Mouse (Mus musculus) kidney, adult 8-10 months (tissue): Measurements from ENCODE around the gene Efcab2.

Source experiments
- DNase-seq, 2 experiments: peaks; one replicate each; pipeline ENCODE4 v3.0.0; 2022

The Efcab2 gene

DNA sequence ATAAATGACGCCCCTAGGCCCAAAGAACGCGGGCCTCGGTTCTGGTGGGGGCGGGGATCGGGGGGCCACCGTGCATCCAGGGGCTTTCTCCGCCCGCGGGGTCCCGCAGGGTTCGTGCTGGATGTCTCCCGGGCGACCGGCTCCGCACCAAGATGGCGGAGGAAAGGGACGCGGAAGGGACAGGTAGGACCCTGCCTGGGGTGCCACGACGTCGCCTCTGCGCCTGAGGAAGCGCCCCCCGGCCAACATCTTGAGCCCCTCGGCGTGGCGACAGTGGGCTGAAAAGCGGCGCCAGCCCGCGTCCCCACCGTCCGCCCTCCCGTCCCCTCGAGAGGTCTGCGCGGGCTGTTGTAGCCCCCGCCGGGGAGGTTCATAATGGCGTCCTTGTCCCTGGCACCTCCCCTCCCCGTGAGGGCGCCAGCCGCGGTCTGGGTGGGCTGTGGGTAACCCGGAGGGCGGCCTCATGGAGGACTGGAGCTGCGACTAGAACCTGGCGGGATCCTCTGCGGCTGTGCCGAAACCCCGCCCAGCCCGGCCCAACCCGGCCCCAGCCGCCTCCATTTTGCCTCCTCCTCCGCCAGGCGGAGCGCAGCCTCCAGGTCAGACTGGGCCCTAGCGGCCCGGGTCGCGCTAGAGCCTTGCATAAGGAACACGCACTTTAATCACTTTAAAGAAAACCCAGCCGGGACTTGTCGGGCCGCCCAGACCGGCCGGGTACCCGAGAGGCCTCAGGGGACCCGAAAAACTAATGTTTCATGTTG, at the start of gene Efcab2:
Efcab2 (plus strand) TSS at position 135 of the 761 bp plus-strand sequence.
- DNase-seq: peak; percentile 89 to 90

DNA sequence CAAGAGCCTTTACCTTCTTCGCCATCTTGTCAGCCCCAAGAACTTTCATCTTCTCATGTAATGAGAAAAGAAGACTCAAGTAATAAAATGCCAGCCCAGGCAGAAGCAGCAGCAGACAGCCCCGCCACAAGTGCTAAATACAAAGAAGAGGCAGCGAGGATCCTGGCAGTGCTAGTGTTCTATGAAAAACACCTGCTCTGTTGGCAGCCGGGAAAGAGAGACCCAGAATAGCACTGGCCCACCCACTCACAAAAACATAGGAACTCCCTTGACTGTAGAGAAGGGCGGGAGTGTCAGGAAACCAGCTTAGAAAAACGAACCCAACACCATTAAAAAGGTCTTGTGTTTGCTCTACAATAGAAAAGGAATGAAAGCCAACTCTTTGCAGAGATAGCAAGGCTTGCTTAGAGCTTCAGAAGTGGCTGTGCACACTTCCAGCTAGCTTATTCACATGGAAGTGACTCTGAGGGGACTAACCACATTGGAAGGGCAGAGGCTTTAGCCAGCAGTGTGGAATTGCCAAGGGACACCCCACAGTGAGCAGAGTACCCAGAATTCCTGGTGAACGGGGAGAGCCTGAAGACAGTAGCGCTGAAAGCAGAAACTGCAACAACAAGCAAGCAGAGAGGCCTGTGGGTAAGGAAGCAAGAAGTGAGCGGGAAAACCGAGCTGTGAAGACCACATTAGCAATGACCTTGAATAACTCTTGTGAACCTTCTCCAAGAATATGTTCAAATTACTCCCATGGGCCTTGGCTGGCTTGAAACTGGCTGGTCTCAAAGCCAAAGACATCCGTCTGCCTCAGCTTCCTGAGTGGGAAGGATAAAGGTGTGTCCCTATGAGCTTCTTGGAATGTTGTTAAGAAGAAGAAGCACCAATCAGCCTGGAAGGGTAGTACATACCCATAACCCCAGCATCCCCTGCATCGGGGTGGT, 47.8 kb upstream of the Efcab2 start:
- no peak for DNase-seq

DNA sequence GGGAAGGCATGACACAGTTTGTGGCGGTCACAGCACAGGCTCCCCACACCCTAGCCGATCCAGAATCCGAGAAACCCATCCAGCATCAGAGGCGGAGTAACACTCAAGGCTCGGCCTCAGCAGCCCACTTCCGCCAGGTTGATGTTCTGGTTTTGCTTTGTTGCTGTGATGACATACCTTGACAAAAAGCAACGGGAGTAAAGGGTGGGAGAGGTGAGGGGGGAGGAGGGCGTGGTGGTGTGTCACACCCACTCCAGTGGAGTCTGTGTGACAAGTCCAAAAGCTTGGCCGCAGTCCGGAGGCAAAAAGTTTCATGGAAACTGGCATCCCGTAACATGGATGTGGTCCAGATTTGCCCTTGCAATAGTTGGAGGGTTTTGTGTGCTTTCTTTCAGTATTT, 45.6 kb upstream of the Efcab2 start:
- no peak for DNase-seq

DNA sequence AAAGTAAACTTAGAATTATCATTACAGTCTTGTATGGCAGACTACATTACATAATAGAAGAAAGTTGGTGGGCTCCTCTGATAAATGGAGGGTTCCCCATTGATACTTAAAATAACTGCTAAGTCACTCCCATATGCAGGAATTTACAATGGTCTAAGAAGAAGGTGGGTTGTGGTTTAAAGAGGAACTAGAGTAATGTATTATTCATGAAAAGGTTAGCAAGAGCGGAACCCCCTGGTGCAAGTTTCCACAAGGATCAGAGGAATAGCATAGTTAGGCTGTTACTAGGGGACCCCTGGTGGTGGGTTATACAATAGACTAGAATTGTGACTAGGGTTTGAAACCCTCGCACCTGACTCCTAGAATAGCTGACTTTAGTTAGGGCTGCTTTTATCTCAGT, 45.2 kb upstream of the Efcab2 start:
- DNase-seq: no peak

DNA sequence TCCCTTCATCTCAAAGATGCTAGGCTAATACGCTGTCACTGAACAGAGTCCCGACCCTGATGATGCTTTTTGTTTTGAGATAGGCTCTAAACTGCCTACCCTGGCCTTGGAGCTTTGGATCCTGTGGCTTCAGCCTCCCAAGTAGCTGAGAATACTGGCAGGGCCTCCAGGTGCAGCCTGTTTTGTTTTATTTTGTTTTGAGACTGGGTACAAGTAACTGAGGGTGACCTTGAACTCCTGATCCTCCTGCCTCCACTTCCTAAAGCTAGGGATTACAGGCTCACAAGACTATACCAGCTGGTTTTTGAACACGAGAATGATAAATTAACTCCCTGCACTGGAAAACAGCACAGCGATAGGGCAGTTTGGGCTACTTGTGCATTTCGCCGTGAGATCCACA, 40.7 kb upstream of the Efcab2 start:
- DNase-seq: no peak

DNA sequence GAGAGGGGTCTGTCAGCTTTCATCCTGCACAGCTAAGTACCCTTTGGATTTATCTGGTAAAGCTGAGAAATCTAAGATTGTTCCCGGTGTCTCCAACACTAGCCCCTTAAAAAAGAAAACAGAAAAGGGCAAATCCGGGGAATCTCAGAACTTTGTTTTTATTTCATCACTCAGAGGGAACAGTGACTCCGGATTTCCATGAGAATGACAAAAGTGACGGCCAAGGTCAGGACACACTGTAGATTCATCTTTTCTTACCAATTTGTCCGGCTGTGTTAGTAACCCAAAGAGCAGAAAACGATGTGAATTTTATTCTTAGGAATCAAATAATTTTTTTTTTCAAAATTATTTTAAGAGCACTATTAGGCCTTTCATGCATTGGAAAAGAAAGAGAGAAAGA, 37.8 kb upstream of the Efcab2 start:
- DNase-seq: no peak

DNA sequence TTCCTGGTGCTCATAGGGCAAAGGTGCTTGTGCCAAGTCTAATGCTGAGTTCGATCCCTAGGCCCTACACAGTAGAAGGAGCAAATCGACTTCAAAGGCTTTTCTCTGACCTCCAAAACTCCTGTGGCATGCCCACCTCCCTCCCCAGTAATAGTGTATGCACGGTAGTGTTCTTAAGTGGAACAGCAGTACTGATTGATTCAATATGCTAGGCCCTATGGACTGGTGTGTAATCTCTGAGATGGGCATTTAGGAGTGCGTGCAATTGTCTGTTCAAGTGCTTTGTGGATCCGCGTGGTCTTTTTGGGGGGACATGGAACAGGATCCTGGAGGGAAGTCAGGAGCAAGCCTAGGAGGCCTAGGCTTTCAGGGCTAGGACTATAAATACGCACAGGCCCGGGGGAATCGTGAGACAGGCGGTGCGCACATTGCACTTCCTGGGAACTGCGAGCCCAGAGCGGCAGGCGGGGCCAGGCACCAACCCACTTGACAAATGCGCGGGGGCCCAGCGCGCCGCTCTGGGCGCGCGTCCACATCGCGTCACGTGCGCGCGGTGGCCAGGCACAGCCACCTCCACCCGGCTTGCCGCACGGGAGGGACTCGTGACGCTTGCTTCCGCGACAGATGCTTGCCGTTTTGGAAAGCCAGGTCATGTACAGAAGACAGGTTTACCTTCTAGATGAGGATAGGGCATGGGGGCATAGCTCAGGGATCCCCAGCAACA, 37.2 kb upstream of the Efcab2 start:
- DNase-seq: peak; percentile 93

DNA sequence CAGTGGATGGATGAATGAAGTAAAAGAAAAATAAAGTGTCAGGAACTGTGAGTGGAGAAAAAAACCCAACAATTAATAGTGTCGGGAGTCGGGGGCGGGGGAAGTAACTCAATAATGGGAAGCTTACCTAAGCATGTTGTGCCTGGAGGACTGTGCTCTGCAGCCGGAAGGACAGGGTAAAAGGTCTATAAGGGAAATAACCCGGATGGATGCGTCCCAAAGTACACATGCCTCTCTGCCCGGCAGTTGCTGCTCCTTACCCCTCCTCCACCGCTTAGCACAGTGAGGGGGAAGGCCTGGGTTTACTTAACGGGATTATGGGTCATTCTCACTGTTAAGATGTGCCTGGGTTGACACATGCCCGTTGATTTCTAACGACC, 36.6 kb upstream of the Efcab2 start:
- peak; percentile 62 to 72 for DNase-seq

DNA sequence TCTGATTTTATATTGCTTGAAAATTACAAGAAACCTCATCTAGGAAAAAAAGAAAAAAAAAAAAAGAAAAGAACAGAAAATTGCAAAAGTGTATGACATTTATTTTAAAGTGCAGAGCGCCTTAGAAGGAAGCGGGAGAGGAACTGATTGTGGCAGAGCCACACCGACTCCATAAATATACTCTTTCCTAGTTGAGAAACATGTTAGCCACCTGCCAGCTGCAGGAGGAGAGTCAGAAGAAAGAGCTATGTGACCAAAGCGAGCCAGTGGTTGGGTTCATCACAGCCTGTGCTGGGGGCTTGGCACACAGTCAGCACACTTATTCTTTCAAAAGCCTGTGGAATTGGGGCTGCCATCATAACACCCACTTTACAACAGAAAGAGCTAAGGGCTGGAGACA, 33.2 kb upstream of the Efcab2 start:
- no peak for DNase-seq

DNA sequence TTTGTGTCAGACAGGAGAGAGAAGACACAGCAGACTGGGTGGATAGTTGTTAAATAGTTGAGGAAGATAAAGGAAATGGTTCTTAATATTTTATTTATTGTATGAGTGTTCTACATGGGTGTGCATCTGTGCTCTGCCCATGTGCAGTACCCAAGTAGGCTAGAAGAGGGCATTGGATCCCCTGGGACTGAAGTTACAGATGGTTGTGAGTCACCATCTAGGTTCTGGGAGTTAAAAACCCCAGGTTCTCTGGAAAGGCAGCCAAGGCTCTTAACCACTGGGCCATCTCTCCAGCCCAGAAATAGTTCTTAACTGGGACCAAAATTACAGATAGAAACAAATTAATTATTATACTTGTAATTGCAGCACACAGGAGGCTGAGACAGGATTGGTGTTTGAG, 30.5 kb upstream of the Efcab2 start:
- DNase-seq: no peak

DNA sequence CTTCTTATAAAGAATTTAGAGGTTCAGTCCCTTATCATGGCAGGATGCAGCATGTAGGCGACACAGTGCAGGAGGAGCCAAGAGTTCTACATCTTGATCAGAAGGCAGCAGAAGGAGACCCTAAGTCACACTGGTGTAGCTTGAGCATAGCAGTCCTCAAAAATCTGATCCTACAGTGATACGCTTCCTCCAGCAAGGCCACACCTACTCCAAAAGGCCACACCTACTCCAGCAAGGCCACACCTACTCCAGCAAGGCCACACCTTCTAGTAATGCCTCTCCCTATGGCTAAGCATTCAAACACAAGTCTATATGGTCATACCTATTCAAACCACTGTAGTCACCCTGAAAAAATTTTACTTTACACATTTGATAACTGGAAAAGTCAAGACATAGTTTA, 29.8 kb upstream of the Efcab2 start:
- DNase-seq: no peak

DNA sequence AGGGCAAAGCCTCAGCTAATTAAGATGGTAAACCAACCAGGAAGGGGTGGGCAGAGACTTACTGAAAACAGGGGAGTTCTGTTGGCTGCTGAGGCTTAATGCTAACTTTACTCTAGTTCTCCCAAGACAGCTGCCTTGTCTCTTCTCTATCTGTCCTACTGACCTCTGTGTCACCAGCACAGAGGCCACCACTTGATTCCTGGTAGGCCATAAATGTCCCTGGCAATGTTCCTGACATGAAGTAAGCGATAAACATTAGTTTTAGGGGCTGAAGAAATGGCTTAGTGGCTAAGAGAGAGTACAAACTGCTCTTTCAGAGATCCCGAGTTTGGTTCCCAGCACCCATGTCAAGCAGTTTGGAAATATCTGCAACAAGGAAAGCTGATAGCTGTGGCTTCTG, 29.0 kb upstream of the Efcab2 start:
- no peak for DNase-seq

DNA sequence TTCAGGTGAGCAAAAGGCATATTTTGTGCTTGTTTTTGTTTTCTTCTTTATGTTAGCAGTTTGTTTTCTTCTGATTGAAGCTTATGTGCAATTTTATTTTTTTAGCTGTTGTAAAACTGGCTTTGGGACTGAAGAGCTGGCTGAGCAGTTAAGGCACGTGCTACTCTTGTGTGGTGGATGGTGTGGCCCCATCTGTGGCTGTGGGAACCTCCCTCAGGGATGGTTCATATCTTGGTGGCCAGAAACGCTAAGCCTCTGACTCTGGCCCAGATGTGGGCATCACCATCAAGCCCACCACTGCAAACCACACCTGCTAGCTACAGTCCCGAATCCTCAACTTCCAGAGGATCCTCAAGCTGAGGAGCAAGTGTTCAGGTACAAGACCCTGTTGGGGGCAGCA, 27.8 kb upstream of the Efcab2 start:
- no peak for DNase-seq

DNA sequence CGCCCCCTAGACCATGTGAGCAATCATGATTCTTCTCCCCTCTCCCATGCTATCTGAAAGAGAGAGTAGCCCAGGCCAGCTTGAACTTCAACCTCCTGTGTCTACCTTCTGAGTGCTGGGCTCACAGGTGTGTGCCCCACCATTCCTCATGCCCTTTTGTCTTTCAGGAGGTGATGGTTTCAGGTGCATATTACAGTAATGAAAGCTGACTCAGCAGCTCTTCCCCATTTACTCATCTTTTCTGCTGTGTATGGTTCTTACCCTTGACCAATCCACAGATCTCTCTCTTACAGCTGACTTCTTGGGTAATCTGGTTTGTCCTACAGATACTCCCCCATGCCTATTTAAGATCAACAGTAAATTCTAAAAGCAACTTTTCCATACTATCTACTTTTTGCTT, 26.7 kb upstream of the Efcab2 start:
- no peak for DNase-seq

DNA sequence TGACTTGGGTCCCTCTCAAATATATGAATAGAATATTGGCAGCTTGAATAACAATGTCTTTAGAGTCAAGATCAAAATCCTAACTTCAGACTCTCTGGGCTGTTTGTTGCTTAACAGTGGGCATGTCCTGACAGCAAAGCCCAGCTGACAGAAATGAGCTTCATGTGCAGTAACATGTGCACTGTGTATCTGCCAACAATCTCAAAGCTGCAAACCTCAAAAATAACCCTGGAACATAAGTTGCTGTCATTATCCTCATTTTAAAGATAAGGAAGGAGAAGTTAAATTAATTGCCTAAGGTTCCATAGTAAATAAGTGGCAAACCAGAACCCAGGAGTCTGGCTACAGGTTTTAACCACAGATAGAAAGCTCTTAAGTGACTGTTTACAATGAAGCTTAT, 23.7 kb upstream of the Efcab2 start:
- DNase-seq: no peak

DNA sequence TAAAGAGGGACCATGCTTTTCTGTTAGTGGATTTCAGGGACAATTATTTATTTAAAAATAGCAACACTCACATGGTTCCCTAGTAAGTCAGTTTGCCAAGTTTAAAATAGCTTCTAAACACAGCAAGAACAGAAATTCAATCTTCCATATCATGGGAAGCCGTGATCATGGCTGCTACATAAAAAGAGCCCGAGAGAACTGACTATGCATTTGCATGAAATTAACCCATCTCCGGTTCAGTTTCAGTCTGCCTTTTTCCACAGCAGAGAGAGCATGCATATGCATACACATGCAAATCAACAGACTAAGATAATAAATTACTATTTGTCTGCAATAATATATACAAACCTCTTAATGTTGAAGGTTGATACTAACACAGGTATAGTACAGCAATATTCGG, 17.1 kb upstream of the Efcab2 start:
- DNase-seq: no peak

DNA sequence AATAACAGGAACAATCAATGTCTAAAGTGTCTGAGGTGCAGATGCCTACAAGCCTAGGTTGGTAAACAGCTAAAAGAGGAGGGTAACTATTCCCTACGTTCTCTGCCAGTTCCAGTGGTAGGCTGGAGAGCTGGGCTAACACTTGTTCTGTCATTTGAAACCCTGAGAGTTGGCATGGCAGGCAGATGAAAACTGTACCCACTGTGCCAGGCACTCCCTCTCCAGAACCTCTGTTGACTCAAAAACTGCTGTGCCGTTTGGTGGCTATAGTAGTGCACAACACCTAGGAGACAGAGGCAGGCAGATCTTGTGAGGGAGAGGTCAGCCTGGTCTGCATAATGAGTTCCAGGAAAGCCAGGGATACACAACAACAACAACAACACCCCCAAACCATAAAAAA, 16.5 kb upstream of the Efcab2 start:
- DNase-seq: no peak

DNA sequence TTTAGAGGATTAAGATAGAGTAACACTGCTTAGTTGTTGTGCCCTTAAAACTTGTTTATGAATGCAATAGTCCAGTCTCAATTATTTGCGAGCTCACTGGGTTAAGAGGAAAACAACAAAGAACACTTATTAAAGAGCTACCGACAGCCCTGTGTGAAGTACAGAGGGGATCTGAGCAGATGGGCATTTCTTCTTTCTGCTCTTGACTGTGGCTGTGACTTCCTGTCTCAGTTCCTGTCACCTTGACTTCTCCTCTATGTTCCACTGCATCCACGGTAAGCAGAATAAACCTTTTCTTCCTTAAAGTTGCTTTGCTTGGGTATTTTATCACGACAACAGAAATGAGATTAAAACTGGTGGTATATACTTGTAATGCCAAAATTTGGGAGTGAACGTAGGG, 12.9 kb upstream of the Efcab2 start:
- no peak for DNase-seq

DNA sequence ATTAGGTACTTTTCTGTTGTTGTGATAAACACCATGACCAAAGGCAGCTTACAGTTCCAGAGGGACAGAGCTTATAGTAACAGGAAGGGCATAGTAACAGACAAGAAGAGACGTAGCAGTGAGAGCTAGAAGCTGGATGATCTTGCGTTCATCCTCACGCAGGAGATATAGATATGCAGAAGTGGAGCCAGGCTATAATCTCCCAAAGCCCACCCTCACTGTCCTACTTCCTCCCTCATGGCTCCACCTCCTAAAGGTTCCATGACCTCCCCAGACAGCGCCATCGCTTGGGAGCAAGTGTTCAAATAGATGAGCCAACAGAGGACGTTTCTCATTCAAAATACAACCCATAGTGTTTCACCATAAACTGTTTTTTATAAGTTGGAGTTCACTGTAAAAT, 10.8 kb upstream of the Efcab2 start:
- DNase-seq: no peak

DNA sequence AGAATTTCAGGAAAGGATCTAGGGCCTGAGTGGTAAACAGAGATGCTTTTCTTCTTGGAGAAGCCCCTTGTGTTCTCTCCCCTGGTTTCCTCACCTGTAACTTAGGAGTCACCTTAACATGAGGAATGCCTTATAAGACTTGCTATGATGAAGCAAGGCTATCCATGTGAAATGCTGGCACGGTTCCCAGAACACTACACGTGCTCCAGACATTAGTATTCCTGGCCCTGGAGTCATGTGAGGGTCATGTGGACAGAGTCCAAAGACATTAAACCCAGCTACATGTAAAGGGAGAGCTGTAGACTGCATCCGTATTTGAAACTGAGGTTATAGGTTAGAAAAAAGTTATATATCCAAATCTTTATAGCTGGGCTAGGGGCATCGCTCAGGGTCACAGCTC, 9.5 kb upstream of the Efcab2 start:
- peak; percentile 83 to 90 for DNase-seq

DNA sequence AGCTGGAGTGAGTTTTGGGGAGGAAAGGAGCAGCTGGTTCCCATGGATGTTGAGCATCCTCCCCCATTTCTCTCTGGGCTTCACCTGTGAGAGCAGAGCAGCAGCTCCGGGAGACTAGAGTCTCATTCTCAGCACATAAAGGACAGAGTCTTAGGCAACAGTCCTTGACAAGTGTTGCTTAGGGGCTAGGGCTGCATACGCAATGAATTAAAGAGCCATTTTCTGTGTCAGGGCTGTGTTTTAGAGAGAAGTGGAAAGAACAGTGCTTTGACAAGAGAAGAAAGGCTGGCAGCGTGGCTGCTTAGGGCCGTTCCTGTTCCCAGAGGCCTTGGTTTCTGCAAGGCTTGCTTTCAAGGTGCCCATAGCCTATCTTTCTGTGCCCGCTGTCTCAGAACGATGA, 6.0 kb upstream of the Efcab2 start:
- DNase-seq: no peak

DNA sequence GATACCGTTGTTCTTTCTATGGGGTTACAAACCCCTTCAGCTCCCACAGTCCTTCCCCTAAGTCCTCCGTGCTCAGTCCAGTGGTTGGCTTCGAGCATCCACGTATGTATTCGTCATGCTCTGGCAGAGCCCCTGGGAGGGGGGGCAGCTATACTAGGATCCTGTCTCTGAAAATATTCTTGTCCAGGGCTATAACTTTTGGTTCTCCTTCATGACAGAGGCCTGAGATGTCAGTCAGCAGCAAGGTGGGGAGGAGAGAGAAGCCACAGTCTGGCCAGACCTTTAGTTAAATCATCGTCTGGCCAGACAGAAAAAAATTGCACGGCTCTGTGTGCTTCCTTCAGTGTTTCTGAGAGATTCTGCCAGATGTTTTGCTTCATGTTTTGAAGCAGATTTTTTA, 5.2 kb upstream of the Efcab2 start:
- no peak for DNase-seq

DNA sequence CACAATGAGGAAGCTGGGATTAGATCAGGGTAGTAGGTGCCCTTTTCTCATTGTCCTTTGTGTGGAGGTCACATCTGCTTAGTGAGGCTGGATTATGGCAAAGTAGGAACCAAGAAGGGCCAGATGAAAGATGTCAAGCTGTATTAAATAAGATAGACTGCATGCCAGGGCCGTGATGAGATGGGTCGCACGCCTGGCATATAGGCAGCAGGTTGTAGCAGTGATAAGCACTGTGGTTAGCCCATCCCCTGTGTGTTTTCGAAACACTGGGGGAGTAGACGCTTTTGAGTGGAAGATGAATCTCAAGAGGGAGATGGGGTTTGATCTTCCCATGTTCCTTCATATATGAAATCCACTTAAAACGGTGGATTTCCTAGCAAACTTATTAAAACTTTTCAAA, 3.9 kb upstream of the Efcab2 start:
- DNase-seq: no peak

DNA sequence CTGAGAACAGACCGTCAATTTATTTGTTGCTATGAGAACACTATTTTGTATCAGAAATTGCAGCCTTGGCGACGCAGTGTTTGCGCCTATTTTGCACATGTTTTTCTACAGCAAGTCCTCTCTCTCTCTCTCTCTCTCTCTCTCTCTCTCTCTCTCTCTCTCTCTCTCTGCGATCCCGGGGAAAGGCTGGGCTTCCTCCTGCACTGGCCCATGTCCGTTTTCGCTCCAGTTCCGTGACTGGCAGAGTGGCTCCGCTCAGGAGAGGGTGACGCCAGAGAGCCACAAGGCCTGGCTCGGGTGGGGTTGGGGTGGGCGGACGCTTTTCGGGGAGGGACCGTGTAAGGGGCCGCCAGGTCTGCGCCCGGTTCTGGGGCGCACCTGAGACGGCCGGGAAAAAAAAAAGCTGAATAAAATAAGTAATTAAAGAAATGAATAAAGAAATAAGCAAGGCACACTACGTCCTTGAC, 407 bp upstream of the Efcab2 start:
- peak; percentile 81 to 84 for DNase-seq
